Mouse (Mus musculus): ENCODE measurements at regions not wholly inside any gene's neighbourhood (a gene's known extent, or its start where the extent isn't known, plus 50 kb on each side); places are given as distances from the start of the nearest gene placed in this dataset.

- no peak for TF ChIP-seq CTCF (IDR thresholded peaks at IDR 0.05)
- TF ChIP-seq POLR2A (IDR thresholded peaks at IDR 0.05; ENCODE audit: insufficient read depth, low read depth, low read length) = no peak
- no peak for TF ChIP-seq EP300 (IDR thresholded peaks at IDR 0.05; ENCODE audit: insufficient read depth, low read depth, low read length)
Observed at GRCm38 (mm10) chr10:45822251-45822650, 244.6 kb downstream of the Hace1 start.

Data from heart, adult 2 months (tissue).